Mouse (Mus musculus): ENCODE results near the gene Fam120b.

GRCm38 (mm10) chr17:15372931-15373652 is 22.9 kb upstream of the Fam120b start:
- TF ChIP-seq CTCF (IDR thresholded peaks at IDR 0.05; ENCODE audit: low read depth) = no peak
- TF ChIP-seq EP300 (IDR thresholded peaks at IDR 0.05; ENCODE audit: low read depth) = no peak
